Mouse (Mus musculus) cortical plate, adult 2 months (tissue): ENCODE measurements around the gene Erc2.

Source experiments
- CTCF ChIP-seq: fragments of 200-500 bp; IDR thresholded peaks from 2 replicates; pipeline ENCODE4 v1.5.1; 2011; ENCODE audit warnings: mild to moderate bottlenecking, control low read depth, low read length; ENCODE audit not compliant: insufficient read depth; ENCODE audit errors: extremely low read depth
- POLR2A ChIP-seq: fragments of 200-500 bp; IDR thresholded peaks from 2 replicates; pipeline ENCODE4 v1.6.1; 2011; ENCODE audit warnings: mild to moderate bottlenecking, low read length, control low read depth; ENCODE audit not compliant: insufficient read depth; ENCODE audit errors: extremely low read depth

GRCm38 (mm10) chr14:28521106-28521505, 898.9 kb downstream of the Erc2 start:
- TF ChIP-seq CTCF (no peak), POLR2A (no peak)
